Mouse (Mus musculus) urinary bladder, postnatal 36 days (tissue): ENCODE data around the gene Btbd35f16.
"Not testable (repeated sequence)": the region's sequence is repeated elsewhere in the genome, so short reads cannot be mapped to it uniquely, and the experiment has no call there.

Experiments
- DNase-seq, 2 experiments: peaks; one replicate each; pipeline ENCODE4 v3.0.0; 2022; ENCODE audit warnings: low spot score in 2 of 2, mixed read lengths in 1 of 2

The Btbd35f16 gene

DNA sequence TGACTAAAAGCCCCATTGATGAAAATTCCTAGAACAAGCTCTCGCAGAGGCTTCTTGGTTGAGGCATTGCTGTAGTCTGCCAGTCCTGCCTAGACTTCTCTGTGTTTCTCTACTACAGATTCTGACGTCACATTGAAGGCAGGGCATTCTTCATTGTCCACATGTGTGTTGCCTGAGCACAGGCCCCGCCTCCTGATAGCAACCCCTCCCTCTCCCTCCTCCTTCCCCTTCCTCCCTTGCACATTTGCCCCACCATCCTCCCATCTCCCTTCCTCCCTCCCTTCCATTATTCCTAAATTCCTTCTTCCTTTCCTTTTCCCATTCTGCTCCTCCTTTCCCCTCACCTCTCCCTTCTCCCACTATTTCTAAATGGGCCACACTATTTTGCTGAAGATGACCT, at the start of gene Btbd35f16:
Gene Btbd35f16 (minus strand): TSS at position 101 of the 400 bp plus-strand sequence.
- not testable (repeated sequence) for DNase-seq
